Mouse (Mus musculus) mouse trophoblast stem cell (cell line): ENCODE measurements around the gene Cep350.

Experiments used
- in situ Hi-C, 2 experiments: fragments of 300-500 bp; cut with MseI, MboI; formaldehyde crosslinking; loops; 2 replicates in 1 of 2; 3 replicates in 1 of 2; pipeline ENCODE4 v1.15.1; 2025

The Cep350 gene

DNA sequence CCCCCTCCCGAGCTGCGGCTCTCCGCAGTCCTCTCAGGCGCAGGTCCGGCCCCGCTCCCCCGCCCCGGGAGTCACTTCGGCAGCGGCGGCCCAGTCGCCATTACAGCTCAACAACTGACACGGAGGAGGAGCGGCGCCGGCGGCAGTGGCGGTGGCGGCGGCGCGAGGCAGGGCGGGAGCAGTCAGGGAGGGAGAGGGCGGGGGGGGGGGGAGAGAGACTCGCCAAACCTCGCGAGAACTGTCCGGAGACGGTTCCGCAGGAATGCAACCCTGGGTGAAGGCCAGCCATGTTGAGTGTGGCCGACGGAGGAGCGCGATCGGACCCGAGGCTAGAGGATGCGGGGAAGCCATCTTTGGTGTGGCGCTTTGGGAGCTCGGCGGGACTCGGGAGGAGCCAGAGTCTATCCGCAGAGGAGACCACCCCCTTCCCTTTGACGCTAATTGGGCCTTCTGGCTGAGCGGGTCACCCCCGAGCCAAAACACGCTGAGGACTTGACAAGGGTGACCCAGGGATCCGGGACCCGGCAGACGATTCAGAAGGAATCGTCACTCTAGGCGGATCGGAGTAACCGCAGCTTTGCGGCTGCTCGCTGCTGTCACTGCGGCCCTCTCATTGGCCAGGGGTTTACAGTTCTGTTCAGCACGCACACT, at the start of gene Cep350:
Gene Cep350 (minus strand): TSS at position 188 of the 651 bp plus-strand sequence.
- in situ Hi-C loops = no loop called here

DNA sequence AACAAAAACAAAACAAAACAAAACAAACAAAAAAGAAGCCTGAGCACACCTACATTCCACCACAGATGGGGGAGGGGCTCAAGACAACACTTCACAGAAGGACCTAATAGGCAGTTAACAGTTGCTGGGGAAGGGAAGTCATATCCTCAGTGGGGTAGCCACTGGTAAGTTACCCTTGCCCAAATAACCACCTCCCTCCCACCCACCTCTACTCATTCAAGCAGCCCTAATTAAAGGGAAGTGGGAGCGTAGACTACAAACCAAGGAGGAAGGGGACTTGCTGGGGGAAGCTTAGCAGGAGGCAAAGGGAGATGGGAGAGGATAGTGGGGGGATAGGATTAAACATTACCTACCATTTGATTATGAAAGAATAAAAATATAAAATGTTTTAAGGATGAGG, 47.3 kb upstream of the Cep350 start:
- in situ Hi-C loops = no loop called here

DNA sequence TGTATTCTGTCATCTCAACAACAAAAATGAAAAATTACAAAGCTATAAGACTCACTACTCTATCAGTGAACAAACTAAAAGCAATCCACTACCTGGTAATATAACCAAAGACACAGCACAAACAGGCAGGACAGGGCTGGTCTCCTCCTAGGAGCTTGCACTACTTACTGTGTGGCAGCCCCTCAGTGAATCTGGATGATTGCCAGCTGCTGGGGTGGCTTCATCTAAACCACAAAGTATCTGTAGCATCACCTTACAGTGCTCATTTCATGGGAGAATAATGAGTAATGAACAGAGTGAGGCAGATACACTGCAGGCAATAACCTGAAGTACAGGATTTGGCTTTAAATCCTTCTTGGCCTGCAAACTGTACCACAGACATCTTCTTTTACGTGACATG, 46.7 kb upstream of the Cep350 start:
- in situ Hi-C loops = no loop called here

DNA sequence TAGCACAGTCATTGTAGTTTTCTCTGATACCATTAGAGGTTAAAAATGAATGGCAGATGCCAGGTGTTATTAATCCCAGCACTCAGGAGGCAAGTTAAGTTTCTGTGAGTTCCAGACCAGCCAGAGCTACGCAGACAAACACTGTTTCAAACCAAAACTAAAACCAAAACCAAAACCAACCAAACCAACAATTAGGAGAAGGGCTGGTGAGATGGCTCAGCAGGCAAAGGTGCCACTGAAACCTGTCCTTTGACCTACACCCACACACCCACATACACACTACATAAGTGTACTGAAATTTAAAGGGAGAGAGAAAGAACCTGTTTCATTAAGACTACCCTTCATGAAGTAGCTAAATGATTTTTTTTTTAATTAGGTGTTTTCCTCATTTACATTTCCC, 35.9 kb upstream of the Cep350 start:
- in situ Hi-C loops = no loop called here

DNA sequence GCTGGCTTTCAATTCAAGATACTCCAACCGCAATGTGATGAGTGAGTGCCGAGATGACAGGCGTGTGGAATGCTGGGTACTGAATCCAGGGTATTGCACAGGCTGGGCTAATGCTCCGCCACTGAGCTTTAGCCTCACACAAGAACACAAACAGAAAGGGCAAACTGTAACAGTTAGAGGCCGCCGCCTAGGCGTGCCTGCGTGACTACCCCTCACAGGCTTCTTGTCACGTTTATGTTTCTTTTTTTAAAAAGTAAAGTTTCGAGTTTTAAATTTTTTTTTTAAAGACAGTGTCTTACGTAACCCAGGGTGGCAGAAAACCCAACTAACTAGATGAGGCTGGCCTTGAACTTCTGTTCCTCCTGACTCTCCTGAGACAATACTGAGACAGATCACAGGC, 32.9 kb upstream of the Cep350 start:
- in situ Hi-C loops = no loop called here

DNA sequence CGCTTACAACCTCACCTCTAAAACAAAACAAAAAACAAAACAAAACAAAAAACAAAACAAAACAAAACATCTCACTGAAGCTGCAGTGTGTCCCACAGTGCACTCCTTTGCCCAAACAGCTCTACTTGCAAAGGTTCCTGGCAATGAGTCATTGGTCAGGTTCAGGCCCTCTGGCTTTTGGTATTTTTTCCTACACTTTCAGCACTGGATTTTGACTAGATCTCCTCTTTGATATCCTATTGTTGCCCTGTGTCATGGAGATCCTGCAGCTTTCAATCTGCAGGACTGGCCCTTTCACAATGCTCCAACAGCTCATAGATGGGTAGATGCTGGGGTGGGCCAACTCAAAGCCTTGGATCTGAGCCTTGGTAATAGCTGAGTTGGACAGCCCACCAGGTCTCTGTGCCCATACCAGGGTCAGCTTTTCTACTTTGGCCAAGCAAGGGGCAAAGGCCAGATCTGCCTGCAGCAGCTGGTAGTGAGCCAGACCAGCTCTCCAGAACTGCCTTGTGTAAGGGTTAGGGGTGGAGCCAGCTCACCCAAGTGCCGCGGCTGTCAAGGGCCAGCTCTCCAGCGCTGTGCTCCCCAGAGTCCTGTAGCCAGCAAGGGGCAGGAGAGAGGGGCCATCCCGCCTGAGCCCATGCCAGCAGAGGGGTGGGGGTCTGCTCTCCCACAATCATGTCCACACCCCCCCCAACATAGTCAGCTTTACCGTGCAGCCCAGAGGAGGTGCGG, 30.3 kb upstream of the Cep350 start:
- in situ Hi-C loops = no loop called here

DNA sequence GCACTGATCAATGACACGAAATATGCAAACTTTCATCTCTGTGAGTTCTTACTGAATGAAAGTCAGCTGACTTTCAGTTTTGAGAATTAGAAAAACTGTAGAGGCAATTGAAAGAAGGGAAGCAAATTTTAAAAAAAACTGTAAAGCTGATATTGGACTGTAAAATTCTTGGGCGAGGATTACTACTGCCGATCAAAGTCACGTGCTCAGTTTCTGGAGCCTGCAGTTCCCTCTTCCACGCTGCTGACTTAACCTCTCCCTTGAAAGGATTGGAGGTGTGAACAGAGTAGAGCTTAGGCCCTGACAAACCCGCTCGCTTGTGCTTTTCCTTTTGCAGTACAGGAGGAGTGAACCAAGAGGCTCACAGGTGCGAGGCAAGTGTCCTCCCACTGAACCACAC, 29.3 kb upstream of the Cep350 start:
- in situ Hi-C loops = no loop called here

DNA sequence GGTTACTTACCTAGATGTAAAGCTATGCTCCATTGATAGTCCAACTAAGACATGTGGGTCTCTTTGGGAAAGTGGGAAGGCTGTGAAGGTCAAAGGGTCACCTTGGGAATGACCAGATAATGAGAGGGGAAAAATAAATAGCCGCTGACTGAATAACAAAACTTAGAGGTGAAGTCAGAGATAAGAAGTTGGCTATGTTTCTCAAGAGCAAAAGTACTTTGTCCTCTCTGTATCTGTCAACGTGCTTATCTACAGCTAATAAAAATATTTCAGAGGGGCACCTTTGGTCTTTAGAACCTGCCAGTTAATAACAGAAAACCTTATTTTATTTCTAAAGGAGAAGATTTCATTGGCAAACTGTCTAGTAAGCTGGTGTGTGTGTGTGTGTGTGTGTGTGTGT, 22.6 kb upstream of the Cep350 start:
- in situ Hi-C loops = no loop called here

DNA sequence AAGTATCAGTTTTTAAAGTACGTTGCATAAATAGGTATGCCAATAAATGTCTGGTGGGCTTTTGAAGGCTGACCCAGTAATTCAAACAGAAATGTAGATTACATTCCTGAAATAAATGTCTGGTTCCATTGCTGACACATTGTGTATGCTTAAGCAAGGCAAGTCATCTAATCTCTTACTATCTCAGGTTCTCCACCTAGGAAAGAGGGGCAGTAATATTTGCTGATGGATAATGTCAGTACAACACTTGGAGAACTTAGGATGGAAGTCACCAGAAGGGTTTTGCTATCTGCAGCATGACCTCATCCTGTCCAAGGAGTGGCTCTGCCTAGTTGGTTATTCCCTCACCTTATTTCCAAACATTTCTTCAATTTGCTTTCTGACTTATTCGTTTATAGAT, 21.5 kb upstream of the Cep350 start:
- in situ Hi-C loops = no loop called here

DNA sequence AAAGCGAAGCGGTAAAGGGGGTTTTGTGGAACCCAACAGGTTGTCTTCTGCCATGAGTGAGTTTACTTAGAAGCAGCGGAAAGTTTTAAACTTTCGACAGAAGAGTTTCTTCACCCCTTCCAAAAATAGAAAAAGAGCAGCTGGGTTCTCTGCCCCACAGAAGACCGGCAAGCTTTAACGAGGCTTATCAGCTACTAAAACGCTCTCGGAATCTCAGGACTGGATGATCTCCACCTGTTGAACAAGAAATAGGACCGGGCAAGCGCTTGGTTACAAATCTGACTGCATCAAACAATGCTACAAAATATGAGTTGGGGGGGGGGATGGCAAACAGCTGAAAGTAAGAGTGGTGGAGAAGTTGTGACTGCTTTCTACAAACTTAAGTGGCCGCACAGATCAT, 17.3 kb upstream of the Cep350 start:
- in situ Hi-C loops = no loop called here

DNA sequence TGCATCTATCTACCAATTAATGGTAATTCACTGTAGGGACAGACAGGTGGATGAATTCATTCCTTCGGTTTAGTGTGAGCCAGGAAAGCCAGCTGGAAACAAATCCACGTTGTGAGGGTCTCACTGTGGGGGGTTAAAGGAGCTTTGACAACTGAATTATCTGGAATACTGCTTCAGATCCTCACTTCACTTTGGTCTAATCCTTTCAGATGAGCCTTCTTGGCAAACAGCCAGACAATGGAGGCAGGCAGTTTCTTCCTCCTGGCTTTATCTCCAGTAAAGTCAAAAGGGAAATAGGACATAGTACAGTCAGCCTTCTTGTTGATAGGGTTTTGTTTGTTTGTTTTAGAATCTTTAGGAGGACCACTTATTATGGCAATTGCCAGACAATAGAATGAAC, 16.3 kb upstream of the Cep350 start:
- in situ Hi-C loops = no loop called here

DNA sequence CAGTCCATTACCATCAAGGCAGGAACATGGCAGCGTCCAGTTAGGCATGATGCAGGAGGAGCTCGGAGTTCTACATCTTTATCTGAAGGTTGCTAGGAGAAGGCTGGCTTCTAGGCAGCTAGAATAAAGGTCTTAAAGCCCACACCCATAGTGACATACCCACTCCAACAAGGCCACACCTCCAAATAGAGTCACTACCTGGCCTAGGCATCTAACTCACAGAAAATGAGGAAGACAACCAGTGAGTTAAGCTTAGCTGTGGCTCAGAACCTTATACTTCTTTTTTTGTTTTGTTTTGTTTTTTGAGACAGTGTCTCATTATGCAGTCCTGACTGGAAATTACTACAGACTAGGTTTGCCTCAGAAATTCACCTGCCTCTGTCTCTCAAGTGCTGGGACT, 14.6 kb upstream of the Cep350 start:
- in situ Hi-C loops = no loop called here

DNA sequence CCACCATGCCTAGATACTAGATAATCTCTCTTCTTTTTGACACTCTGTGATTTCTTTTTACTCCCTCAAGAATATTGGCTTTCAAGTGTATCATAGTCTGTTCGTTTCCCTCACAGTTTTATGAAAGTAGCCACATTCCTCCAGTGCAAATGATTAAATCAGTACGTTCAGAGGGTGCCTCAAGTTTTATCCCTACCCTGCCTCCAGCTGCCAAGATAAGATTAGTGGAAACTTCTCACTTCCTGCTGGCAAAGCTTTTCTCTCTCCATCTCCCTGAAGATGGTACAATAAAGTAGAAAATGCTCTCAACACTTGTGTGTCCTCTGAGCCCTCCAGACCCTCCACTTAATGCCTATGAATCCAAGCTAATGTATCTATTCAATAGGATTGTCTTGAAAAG, 1.9 kb upstream of the Cep350 start:
- in situ Hi-C loops = no loop called here

DNA sequence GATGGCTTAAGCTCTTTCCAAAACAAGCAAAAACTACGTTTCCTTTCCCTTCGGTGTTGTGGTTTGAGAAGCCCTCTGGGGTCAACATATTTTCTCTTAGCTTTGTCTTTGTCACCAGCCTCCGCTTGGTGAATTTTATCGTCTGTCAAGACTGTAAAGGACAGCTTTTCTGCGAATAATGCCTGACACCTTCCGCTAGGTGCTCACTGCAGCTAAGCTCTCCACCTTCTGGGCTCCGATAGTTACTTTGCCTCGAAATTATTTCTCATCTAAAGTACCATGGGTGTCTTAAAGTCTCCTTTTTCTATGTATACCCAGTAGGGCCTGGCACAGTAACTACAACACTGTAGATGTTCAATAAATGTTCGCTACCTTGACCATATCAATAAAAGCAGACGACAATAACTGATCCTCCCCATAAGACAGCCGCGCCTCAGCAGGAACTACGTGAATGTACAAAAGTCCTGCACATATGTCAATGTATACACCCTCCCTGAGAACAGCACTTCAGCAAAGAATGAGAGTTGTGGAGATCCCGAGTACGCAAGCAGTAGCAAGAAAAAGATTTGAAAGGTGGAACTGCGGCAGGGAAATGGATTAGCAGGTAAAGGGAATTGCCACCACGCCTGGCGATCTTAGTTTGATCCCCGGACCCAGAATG, 794 bp upstream of the Cep350 start:
- in situ Hi-C loops = no loop called here

DNA sequence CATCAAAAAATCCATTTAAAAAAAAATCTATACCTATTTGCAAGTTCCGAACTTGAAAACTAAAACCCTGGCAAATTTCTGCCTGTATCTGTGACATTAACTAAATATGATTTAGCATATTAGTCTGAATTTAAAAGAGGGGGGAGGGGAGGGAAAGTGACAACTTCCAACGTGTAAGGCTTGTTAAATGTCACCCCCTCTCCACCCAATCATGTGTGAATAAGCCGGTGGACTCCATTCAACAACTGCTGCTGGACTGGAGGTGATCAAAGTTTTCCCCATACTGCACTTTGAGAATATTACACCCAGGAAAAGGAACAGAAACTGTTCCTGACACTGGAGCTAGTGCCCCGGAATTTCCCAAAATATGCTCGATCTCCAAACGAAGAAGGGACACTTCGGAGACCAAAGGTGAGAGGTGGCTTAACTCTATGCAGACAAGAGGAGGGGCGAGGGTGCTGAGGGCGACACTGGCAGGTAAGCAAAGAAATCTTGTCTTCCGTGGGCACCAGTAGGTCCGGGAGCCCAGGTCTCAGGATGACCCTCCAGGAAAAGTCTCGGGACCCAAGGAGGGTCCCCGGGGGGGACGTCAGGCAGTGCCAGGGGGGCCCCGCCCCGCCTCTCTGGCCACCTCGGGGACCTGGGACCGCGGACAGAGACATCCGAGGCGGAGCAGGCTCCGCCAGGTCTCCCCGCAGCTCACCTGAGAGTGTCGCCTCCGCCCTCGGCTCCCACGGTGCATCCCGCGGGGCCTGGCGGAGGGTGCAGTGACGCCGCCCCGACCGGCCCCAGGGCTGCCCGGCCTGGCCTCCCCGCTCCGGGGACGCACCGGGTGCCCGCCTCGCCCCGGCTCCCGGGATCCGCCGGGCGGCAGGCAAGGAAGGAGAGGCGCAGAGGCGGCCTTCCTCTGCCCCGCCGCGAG, 648 bp downstream of the Cep350 start:
- in situ Hi-C loops = no loop called here

DNA sequence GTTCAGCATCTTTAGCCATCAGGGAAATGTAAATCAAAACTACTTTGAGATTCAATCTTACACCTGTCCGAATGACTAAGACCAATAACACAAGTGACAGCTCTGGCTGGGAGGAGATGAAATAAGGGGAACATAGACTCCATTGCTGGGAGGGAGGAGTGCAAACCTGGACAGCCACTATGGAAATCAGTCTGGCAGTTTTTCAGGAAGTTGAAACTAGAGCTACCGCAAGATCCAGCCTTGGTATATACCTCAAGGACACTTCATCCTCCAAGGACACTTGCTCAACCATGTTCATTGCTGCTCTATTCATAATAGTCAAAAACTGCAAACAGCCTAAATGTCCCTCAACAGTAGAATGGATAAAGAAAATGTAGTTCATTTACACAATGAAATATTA, 23.9 kb downstream of the Cep350 start:
- in situ Hi-C loops = no loop called here

DNA sequence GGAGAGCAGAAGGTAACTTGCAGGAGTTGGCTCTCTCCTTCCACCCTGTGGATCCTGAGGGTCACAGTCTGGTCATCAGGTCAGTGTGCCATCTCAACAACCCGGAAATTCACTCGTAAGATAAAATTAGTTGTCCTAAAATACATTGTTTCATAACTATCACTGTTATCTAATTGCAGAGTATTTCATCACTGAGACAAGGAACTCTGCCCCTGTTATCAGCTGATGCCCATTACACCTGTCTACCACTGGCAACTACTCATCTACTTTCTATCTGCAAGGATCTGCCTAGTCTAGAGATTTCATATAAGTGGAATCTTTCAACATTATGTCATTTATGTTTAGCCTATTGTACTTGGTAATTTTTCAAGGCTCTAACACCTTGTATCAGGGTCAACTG, 28.7 kb downstream of the Cep350 start:
- in situ Hi-C loops = no loop called here

DNA sequence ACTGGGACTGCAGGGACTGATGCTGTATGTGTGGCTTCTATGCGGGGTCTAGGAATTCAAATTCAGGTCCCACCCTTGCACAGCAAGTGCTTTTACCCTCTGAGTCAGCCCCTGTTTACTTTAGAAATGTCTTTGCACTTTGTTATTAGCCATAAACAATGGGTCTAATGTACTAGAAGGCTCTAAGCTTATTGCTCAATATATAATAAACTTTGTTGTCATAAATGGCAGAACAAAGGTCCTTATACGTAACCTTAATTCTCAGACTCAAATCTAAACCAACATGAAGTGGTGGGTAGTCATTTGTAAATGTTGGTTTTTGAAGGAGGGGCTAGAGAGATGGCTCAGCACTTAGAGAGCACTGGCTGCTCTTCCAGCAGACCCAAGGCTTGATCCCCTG, 35.6 kb downstream of the Cep350 start:
- in situ Hi-C loops = no loop called here

DNA sequence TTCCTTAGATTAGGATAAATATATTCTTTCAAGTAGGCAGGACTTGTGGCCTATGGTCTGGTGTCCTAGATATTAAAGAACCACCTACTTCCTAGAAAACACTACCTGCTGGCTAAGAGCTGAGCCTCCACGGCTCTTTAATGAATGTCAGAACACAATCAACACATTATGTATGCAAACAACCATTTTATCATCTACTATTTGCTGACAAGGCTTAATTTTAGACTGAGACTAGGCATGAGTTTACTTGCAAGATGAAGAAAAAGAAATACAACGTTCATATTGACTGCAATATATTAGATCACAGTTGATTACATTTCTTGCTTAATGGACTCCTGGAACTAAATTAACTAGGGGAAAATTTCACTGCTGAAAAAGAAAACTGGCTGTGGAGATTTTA, 38.4 kb downstream of the Cep350 start:
- in situ Hi-C loops = no loop called here

DNA sequence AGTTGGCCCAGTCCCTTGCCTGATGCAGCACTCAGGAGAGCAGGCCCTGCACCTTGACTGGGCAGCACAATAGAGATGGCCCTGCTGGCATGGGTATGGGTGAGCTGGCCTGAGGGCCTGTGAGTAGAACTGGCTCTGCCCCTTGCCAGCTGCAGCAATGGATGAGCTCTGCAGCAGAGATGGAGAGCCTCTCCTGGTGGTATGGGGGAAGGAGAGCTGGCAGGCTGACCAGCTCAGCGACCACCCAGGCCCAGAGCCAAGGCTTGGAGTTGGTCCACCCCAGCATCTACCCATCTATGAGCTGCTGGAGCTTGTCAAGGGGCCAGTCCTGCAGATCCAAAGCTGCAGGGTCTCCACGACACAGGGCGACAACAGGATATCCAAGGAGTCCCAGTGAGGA, 69.5 kb downstream of the Cep350 start:
- in situ Hi-C loops = no loop called here

DNA sequence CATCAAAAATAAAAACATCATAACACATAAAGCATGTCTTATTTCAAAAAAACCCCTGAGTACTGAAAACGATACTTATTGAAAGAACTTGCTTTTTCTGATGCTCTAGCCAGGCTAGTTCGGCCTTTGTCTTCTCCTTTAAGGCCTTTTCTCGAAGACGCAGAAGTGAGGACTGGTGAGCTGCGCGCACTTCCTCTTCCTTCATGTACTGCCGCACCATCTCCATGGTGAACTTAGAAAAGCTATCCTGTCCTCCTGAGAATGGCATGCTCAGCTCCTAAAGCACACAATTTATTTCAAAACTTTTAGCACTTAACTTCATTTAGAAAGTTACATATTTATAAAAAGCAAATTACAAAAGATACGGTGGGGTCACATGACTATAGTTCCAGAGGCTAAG, 71.7 kb downstream of the Cep350 start:
- in situ Hi-C loops = no loop called here

DNA sequence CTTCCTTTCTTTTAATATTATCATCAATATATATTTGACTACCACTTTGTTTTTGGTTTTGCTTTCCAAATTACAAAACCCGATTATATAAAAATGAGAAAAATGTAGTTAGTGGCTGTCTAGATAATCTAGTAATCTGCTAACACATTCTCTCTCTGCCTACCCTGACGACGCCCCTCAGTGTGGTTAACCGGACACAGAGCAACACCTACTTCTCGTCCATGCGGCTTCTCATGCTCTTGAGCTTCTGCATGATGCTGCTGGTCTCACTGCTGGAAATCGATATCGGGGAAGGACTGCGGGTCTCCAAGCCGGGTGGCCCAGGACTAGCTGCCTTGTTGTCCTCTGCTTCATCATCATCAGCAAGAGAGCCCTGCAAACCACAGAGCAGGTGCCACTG, 78.7 kb downstream of the Cep350 start:
- in situ Hi-C loops = no loop called here
